Mouse (Mus musculus) ES-E14 (cell line): Measurements from ENCODE around the gene Olfr457.

ENCODE experiments used
- MAFK ChIP-seq: IDR thresholded peaks from 2 replicates; pipeline ENCODE4 v1.6.1; 2014; ENCODE audit warnings: mild to moderate bottlenecking, low read depth, low read length, inconsistent platforms; ENCODE audit not compliant: insufficient read depth
- ZNF384 ChIP-seq: IDR thresholded peaks from 2 replicates; pipeline ENCODE4 v1.6.1; 2012; ENCODE audit warnings: low read depth, low read length, inconsistent platforms

DNA sequence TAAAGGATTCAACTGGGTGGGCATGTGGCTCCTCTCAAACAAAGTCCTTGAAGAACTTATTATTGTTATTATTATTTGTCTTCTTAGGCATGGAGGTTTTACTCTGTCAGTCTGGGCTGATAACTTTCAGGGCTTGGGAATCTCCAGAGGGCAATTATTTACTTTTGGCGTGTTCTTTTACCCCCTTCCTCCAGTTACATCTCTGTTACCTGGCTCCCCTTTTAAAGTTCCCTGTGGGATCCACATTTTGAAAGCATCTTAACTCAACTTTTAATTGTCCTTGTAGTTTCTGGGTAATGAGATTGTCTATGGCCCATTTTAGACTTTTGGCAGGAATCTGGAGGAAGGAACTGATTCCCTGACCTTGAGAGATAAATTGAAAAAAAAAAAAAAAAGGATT, at the start of gene Olfr457:
- TF ChIP-seq ZNF384 (no peak), MAFK (no peak)
